Mouse (Mus musculus) mouse trophoblast stem cell (cell line): ENCODE measurements around the gene Smr3a.

Experiments used
- in situ Hi-C, 2 experiments: fragments of 300-500 bp; cut with MseI, MboI; formaldehyde crosslinking; loops; 2 replicates in 1 of 2; 3 replicates in 1 of 2; pipeline ENCODE4 v1.15.1; 2025

The Smr3a gene

DNA sequence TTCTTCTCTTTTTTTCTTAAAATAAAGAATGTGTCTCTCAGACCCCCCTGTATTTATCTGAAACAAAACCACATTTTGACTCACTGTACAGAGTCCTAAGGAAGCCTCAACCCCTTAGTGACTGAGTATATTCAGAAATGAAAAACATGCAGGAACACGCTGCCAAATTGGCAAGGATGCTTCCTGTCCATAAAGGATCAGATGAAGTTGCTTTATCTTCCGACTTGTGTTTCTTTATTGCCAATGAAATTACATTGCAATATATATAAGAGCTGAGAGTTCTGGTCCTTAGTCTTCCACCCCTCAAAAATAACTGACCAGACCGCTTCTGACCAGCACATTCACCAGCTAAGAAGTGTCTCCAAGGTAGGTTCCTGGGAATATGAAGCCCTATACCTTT, at the start of gene Smr3a:
Gene Smr3a (plus strand): TSS at position 301 of the 400 bp plus-strand sequence.
- in situ Hi-C loops = no loop called here

DNA sequence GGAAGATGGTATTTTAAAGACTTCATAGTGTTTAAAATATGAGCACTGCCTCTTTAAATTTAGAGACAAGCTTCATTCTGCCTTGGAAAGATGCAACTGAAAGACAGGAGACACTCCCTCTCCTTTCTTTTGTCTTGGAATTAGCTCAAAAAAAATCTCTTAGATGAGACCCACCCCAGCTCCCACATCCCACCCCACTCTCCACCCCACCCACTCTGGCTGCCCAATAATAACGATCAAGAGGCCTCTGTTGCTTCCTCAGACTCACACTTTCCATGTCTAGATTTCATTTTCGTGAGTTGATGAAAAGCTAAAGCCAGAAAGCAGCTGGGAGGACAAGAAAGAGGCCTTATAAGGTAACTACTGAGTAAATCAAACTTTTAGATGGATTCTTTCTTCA, 33.1 kb upstream of the Smr3a start, which contains the start of the genes 2310003L06Rik and Gm28434:
Gene 2310003L06Rik (plus strand): TSS at position 259 of the 400 bp plus-strand sequence.
Gene Gm28434 (plus strand): TSS at position 317 of the 400 bp plus-strand sequence.
- in situ Hi-C loops = no loop called here

DNA sequence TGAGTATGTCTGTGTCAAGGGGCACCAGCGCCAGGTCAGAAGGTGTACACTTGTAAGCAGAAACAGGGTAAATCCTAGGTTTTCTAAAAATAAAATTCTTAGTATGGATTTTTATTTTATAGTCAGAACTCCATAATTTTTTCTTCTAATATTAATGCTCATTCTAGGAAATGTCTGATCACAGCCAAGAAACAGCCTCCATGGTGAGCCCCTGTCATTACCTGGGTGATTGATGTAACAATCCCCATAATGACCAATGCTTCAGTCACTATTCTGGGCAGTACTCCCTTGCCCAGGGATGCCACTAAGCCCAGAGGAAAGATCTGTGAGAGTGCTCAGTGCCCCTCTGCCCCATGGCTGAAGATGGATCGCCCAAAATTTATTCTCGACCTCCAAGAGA, 23.2 kb upstream of the Smr3a start, which contains the start of gene Cabs1:
Gene Cabs1 (plus strand): TSS at position 301 of the 400 bp plus-strand sequence.
- in situ Hi-C loops = no loop called here

DNA sequence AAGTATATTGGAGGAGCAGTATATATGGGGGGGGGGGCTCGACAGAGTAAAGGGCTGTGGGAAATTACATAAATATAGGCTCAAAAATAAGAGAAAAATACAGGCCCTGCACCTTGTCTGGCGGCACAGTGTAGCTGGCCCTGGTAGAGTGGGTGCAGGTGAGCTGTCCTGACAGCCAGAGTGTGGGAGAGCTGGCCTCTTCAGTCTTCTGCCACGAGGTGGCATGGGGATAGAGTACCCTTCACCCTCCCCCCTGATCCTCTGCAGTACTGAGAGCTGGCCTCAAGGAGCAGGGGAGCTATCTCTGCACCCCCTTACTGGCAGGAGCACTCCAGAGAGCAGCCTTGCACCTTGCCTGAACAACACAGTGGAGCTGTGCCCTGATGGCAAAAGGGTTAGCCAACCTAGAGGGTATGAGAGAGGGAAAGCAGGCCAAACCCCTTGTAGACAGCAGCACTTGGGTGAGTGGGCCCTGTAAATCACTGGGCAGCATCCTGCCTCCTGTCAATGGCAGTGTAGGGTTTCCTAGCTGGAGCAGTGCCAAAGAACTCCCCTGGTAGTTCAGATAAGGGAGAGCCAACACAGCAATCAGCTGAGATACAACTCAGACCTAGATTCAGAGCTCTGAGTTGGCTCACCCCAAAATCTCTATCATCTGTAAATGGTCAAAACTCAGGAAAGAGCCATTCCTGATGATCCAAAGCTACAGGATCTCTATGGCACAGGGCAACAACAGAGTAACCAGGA, 19.7 kb upstream of the Smr3a start:
- in situ Hi-C loops = no loop called here

DNA sequence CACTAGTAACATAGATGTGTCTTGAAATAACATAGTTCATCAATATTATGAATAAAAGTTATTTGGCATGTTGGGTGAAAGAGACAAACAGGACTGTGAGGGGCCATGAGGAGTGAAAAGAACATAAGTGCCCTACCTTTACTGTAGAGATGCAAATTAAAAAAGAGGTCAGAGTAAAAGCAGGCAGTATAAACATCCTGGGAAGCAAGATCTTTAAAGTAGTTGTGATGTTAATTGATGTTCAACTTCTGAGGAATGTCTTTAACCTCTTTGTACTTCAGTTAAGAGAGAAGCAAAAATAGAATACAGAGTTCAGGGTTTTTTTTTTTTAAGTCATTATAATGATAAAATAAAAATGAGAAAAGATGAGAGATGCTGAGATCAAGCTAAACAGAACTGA, 2.9 kb downstream of the Smr3a start:
- in situ Hi-C loops = no loop called here
